Mouse (Mus musculus): Measurements from ENCODE around the gene Gucy2g.
"Not testable (repeated sequence)": the region's sequence is repeated elsewhere in the genome, so short reads cannot be mapped to it uniquely, and the experiment has no call there.

DNA sequence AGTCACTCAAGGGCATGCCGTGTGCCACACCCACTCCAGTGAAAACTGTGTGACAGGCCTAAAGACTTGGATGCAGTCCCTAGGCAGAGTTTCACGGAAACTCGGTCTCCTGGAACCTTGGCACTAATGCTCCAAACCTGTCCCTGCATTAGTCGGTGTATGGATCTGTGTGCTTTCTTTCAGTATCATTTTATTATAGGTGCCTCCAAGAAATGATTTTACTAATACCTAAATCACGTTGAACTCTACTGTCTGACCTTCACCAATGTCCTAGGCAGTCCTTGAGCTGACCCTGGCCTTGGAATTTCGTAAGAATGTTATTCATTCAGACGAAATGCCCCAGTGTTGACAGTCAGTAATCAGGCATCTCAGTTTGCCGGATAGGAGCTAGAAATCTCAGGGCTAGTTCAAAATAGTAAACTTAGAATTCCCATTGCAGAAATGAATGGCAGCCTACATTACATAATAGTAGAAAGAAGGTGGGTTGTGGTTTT lies 71.8 kb downstream of the Gucy2g start:
- not testable (repeated sequence) for TF ChIP-seq POLR2A (IDR thresholded peaks at IDR 0.05; ENCODE audit: low read depth, low read length); CTCF (conservative IDR thresholded peaks at IDR 0.05; ENCODE audit: insufficient read depth, insufficient read length, low read depth, low read length)
